Mouse (Mus musculus) kidney, embryonic 16.5 days (tissue): Measurements from ENCODE around the gene Spag4. TPM values are rescaled to one million over a fixed set of nuclear protein-coding genes. Genes with fewer than 3 reads are reported as not detected.

Source experiments
- ATAC-seq: fragments of 200-750 bp; cut with Nextera tagmentation; 2 replicates; pipeline ENCODE4 v1.8.0; 2017; ENCODE audit warnings: moderate TSS enrichment; ENCODE audit not compliant: low FRiP score, low TSS enrichment
- H3K27ac ChIP-seq: fragments of 300-500 bp; sonication (generic); 2 replicates; pipeline ENCODE4 v1.5.1; 2014; ENCODE audit warnings: low read length
- H3K27me3 ChIP-seq: fragments of 300-500 bp; sonication (generic); 2 replicates; pipeline ENCODE4 v1.6.1; 2014; ENCODE audit warnings: low read length, control low read depth, mixed read lengths; ENCODE audit not compliant: insufficient read depth
- H3K36me3 ChIP-seq: fragments of 300-500 bp; sonication (generic); 2 replicates; pipeline ENCODE4 v1.6.1; 2014; ENCODE audit warnings: low read length, control low read depth, mixed read lengths; ENCODE audit not compliant: insufficient read depth
- H3K4me1 ChIP-seq: fragments of 300-500 bp; sonication (generic); 2 replicates; pipeline ENCODE4 v1.6.1; 2014; ENCODE audit warnings: low read length, control low read depth, mixed read lengths; ENCODE audit not compliant: insufficient read depth
- H3K4me2 ChIP-seq: fragments of 300-500 bp; sonication (generic); replicated peaks from 2 replicates; pipeline ENCODE4 v1.6.1; 2014; ENCODE audit warnings: low read depth, low read length
- H3K4me3 ChIP-seq: fragments of 300-500 bp; sonication (generic); 2 replicates; pipeline ENCODE4 v1.5.1; 2014; ENCODE audit warnings: mild to moderate bottlenecking, low read length
- H3K9ac ChIP-seq: fragments of 300-500 bp; sonication (generic); replicated peaks from 2 replicates; pipeline ENCODE4 v1.6.1; 2014; ENCODE audit warnings: low read length
- H3K9me3 ChIP-seq: fragments of 300-500 bp; sonication (generic); 2 replicates; pipeline ENCODE4 v1.6.1; 2016; ENCODE audit warnings: low read length, control low read depth
- WGBS: fragments of 180-500 bp; shearing (Covaris S2); extraction: QIAGEN DNeasy Blood & Tissue Kit; methylation state at CpG from one replicate; pipeline ENCODE4 v1.1.7; 2014; 5-methylcytosine and 5-hydroxymethylcytosine counted together
- polyA plus RNA-seq: library from polyadenylated mRNA; unstranded; fragments of >200 nt; fragmentation: Nextera tagmentation; extraction: Ambion mirVana; gene quantifications from 2 replicates; pipeline ENCODE4 v1.2.1, GENCODE M21; 2015

The Spag4 gene
- 2.8 and 3.3 TPM in 2 replicates for polyA plus RNA-seq

- Histone ChIP-seq H3K27me3 (no peaks in the 10 kb centered on the region), H3K4me1 (peaks cover 8% of the 10 kb centered on the region), H3K9me3 (no peaks in the 10 kb centered on the region), H3K27ac (peak within 1 kb of the TSS; percentile 85), H3K36me3 (peaks cover 16% of the 10 kb centered on the region), H3K4me3 (peak within 1 kb of the TSS; percentile 73), H3K4me2 (peak within 1 kb of the TSS; percentile 96), H3K9ac (peak within 1 kb of the TSS; percentile 86)
- ATAC-seq, result peak; percentile 87
- under 1% methylated on average over 68 of the region's 81 CpGs for WGBS
Measured at GRCm38 (mm10) chr2:156065099-156066041, at the start of gene Spag4. TSS of gene Spag4 (plus strand) at chr2:156065175.

GRCm38 (mm10) chr2:156018106-156018505 is 46.9 kb upstream of the Spag4 start:
- no peak overlapping the region for H3K9ac ChIP-seq
- H3K4me2 ChIP-seq, result no peak overlapping the region
- H3K9me3 ChIP-seq, result no peaks in the 10 kb centered on the region
- no peak overlapping the region for H3K4me3 ChIP-seq
- 92% methylated on average over 3 of the region's 3 CpGs for WGBS
- H3K27me3 ChIP-seq, result no peaks in the 10 kb centered on the region
- no peak overlapping the region for H3K27ac ChIP-seq
- H3K4me1 ChIP-seq, result no peaks in the 10 kb centered on the region
- ATAC-seq, result no peak
- H3K36me3 ChIP-seq, result peaks cover 66% of the 10 kb centered on the region

DNA sequence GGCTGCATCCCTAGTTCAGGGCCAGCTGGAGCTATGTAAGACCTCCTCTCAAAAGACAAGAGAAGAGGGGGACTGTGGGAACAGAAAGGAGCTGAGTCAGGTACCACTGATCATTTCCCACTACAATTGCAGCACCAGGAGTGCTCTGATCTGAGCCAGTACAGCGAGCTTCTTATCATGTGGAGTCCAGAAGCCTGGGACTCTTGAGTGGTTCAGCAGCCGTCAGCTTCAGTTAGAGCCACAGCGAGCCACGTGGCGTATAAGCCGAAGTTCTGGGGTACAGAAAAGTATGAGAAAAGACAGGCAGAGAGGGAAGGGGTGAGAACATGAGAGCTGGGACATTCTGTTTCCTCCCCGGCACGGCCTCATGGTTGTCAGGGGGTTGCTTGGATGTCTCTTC is 43.8 kb upstream of the Spag4 start:
- Histone ChIP-seq H3K4me3 (no peak overlapping the region), H3K36me3 (peaks cover 35% of the 10 kb centered on the region), H3K27me3 (no peaks in the 10 kb centered on the region), H3K4me2 (no peak overlapping the region), H3K9ac (no peak overlapping the region), H3K9me3 (no peaks in the 10 kb centered on the region), H3K27ac (no peak overlapping the region), H3K4me1 (no peaks in the 10 kb centered on the region)
- 86% methylated on average over 8 of the region's 8 CpGs for WGBS
- no peak for ATAC-seq

GRCm38 (mm10) chr2:156021765-156022164 is 43.2 kb upstream of the Spag4 start:
- Histone ChIP-seq H3K27ac (no peak overlapping the region), H3K9ac (no peak overlapping the region), H3K27me3 (no peaks in the 10 kb centered on the region), H3K36me3 (peaks cover 30% of the 10 kb centered on the region), H3K4me2 (no peak overlapping the region), H3K9me3 (no peaks in the 10 kb centered on the region), H3K4me1 (no peaks in the 10 kb centered on the region), H3K4me3 (no peak overlapping the region)
- WGBS, result 74% methylated on average over 2 of the region's 2 CpGs
- ATAC-seq, result no peak

DNA sequence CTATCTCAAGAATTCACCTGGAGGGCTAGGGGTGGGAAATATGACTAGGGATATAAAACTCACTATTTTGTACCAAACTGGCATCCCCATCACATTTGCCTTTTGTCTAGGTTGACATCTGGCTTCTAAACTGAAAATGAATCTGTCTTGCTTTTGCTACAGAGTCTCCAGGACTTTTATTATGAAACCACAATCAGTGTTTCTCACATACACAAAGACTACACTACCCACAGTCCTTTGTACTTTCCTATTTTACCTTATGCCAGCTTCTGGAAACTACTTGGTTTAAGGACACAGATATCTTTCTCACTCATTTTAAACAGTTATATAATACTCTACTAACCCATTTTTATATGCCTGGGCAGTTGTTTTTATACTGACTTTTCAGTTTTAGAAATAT is 39.5 kb upstream of the Spag4 start:
- Histone ChIP-seq H3K9me3 (no peaks in the 10 kb centered on the region), H3K36me3 (no peaks in the 10 kb centered on the region), H3K4me2 (no peak overlapping the region), H3K9ac (no peak overlapping the region), H3K27ac (no peak overlapping the region), H3K27me3 (no peaks in the 10 kb centered on the region), H3K4me3 (no peak overlapping the region), H3K4me1 (no peaks in the 10 kb centered on the region)
- ATAC-seq, result no peak

DNA sequence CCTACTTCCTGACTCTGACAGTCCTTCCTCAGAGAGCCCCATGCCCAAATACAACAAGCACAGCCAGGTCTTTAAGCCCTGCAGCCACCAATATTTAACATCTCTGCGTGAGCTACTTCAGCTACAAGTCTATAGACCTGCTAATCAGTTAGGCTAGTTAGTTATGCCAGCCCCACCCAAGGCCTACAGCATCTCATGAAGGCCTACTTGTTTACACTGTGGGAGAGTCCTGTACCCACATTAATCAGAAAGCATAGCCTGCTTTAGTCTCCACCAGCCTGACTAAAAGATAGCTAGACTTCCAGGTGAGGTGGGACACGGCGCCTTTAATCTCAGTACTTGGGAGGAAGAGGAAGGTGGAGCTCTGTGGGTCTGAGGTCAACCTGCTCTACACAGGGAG is 25.6 kb upstream of the Spag4 start:
- Histone ChIP-seq H3K4me1 (no peaks in the 10 kb centered on the region), H3K27me3 (no peaks in the 10 kb centered on the region), H3K4me2 (no peak overlapping the region), H3K9me3 (no peaks in the 10 kb centered on the region), H3K9ac (no peak overlapping the region), H3K36me3 (no peaks in the 10 kb centered on the region), H3K4me3 (no peak overlapping the region), H3K27ac (no peak overlapping the region)
- no peak for ATAC-seq
- 83% methylated on average over 3 of the region's 3 CpGs for WGBS

GRCm38 (mm10) chr2:156042903-156043302 is 22.1 kb upstream of the Spag4 start:
- H3K4me2 ChIP-seq, result no peak overlapping the region
- WGBS, result 81% methylated on average over 8 of the region's 8 CpGs
- H3K4me3 ChIP-seq, result no peak overlapping the region
- no peaks in the 10 kb centered on the region for H3K4me1 ChIP-seq
- H3K9ac ChIP-seq, result no peak overlapping the region
- no peaks in the 10 kb centered on the region for H3K27me3 ChIP-seq
- H3K9me3 ChIP-seq, result no peaks in the 10 kb centered on the region
- no peak for ATAC-seq
- no peak overlapping the region for H3K27ac ChIP-seq
- no peaks in the 10 kb centered on the region for H3K36me3 ChIP-seq

DNA sequence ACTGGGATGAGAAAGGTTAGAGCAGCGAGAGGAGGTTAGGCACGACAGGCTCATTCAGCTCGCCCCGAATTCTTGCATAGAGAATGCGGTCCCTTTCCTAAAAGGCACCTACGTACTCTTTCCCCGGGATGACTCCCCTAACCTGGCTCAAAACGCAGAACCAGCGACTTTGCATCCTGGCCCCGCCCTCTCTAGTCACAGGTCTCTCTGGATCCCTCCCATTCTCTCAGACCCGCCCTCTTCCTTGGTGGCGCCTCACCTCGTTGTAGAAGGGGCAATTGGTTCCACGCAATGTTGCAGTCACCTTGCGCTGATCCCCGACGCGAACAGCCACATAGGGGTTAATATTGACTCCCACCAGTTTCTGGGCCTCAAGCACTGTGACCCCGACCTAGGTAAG is 17.0 kb upstream of the Spag4 start:
- ATAC-seq, result peak; percentile 54; the same call in 1 of the 2 replicates
- Histone ChIP-seq H3K4me1 (no peaks in the 10 kb centered on the region), H3K36me3 (no peaks in the 10 kb centered on the region), H3K9me3 (no peaks in the 10 kb centered on the region), H3K27ac (no peak overlapping the region), H3K4me2 (peak overlapping the region; percentile 50), H3K27me3 (no peaks in the 10 kb centered on the region), H3K4me3 (peak overlapping the region; percentile 23), H3K9ac (no peak overlapping the region)
- 4% methylated on average over 19 of the region's 19 CpGs for WGBS

DNA sequence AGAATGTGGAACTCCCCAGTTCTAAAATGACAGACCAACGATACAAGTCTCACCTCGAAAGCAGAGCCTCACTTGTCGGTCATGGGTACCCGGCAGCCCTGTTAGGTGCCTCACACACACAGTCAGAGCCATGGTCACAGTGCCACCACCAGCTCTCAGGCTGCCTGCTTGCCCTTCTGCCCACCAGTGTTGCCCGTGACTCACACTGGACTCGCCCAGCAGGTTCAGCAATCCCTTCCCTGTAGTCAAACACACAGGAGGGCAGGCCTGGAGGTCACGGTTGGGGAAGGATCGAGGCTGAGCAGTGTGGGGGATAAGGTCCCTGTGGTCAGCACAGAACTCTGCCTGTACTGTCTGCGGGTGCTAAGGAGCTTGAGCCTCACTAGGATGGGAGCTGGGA is 12.2 kb upstream of the Spag4 start, which contains the start of gene Fer1l4:
Gene Fer1l4, minus strand, starts transcription at position 132 of the 400 bp plus-strand sequence.
- no peak within 1 kb of the TSS for H3K4me3 ChIP-seq
- 79% methylated on average over 9 of the region's 9 CpGs for WGBS
- H3K9ac ChIP-seq, result no peak within 1 kb of the TSS
- H3K27ac ChIP-seq, result no peak within 1 kb of the TSS
- H3K9me3 ChIP-seq, result no peaks in the 10 kb centered on the region
- H3K4me1 ChIP-seq, result no peaks in the 10 kb centered on the region
- no peaks in the 10 kb centered on the region for H3K36me3 ChIP-seq
- H3K4me2 ChIP-seq, result no peak within 1 kb of the TSS
- no peaks in the 10 kb centered on the region for H3K27me3 ChIP-seq
- no peak for ATAC-seq

DNA sequence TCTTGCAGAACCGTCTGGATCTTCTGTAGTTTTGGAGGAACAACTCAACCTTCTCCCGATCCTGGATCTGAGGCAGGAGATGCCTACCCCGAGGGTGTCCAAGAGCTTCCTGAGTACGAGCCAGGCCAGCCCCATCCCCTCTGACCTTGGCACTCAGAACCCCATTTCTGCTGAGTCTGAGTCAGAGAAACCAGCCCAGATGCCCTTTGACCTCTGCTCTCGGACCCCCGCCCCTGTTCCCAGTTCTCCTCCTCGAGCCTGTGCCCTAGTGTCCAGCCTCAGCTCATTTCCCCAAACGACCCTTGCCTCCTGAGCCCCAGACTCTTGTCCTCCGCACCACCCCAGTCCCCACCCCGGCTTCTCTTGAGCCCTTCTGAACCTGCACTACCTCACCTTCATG is 1.2 kb downstream of the Spag4 start:
- Histone ChIP-seq H3K4me1 (peaks cover 8% of the 10 kb centered on the region), H3K27ac (no peak overlapping the region), H3K27me3 (no peaks in the 10 kb centered on the region), H3K4me2 (peak overlapping the region; percentile 96), H3K9me3 (no peaks in the 10 kb centered on the region), H3K9ac (peak overlapping the region; percentile 86), H3K36me3 (peaks cover 23% of the 10 kb centered on the region), H3K4me3 (peak overlapping the region; percentile 73)
- WGBS, result 26% methylated on average over 10 of the region's 10 CpGs
- peak; percentile 16; the same call in 1 of the 2 replicates for ATAC-seq
